Mouse (Mus musculus) right cerebral cortex, postnatal 25 days (tissue): ENCODE measurements around the gene Pmis2.

Experiments
- DNase-seq: peaks from one replicate; pipeline ENCODE4 v3.0.0; 2022

Gene Pmis2

DNA sequence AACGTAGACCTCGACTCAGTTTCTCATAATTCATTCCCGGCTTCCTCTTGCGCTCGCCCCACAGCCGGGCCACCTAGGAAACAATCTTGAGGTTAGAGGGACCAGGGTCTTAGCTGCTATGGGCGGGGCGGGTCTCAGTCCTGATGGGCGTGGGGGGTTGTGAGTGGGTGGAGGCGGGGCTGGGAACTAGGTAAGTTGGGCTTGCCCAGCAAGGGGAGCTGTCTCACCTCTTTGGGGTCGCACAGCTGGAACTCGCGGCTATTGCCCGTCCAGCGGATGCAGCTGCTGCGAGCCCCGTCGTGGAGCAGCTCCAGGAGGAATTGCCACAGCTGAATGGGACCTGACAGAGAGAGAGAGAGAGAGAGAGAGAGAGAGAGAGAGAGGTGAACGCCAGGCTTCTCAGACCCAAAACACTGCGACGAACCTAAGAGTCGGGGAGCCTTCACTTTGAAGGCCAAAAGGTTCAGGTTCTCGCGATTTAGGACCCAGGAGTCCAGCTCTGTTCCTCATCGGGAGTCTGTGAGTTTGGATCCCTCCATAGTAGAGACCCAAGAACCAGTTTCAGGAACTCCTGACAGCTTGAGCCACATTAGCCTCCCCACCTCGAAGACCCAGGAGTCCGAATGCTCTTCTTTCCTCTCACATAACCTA is 37.5 kb downstream of the Pmis2 start:
- DNase-seq, result no peak

DNA sequence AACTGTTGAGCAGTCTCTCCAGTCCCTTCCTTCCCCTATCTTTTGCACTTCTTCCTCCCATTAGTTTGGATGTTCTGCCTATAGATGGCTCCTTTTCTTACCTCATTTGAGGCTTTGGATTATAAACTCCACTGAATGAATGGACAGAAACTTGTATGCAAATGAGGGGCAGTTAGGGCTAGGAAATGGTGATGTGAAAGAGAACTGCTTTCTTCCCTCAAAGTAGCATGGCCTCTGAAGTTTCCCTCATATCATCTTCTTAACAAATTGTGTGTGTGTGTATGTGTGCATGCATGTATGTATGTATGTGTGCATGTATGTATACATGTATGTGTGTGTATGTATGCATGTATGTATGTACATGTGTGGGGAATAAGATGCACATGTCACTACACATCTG is 42.4 kb downstream of the Pmis2 start:
- no peak for DNase-seq

DNA sequence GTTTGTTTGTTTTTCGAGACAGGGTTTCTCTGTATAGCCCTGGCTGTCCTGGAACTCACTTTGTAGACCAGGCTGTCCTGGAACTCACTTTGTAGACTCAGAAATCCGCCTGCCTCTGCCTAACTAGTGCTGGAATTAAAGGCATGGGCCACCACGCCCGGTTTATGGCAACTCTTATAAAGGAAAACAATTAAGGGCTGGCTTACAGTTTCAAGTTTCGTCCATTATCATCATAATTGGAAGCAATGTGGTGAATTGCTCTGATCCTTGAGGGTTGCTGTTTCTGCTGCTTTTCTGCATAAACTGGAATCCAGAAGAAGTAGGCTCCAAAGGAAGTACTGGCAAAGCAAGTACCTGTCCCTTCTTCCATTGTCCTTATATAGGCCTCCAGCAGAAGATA is 44.8 kb downstream of the Pmis2 start:
- no peak for DNase-seq

GRCm38 (mm10) chr7:30625530-30626384 is 45.6 kb downstream of the Pmis2 start, which contains the start of gene Cox6b1:
TSS of gene Cox6b1 (minus strand) at chr7:30626151.
- peak; percentile 86 for DNase-seq
